Mouse (Mus musculus) ovary, postnatal 14 days (tissue): ENCODE data around the gene Tshr.
A peak's percentile ranks its signal among the peaks of the same experiment; 100 is the strongest.

Experiments used
- DNase-seq: peaks from one replicate; pipeline ENCODE4 v3.0.0; 2022; ENCODE audit warnings: low spot score

Gene Tshr

DNA sequence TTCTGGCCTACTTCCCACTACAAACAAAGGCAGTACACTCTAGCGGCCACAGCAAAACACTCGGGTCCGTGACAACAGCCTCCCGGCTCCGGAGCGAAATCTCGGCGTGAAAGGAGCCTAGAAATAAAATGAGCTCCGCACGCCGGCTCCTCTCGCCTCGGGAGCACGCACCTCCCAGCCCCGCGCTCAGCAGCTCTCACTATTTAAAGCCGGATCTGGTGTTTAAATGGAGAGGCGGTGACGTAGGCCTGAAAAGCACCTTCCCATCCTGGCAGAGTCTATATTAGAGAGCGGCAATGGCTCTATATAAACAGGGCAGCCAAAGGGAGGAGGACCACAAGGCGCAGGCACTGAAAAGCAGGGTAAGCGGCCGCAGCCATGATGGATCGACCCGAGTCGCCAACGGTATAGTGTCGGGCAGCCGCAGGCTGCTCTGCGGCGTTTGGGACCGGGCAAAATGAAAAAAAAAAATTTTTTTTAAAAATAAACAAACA is 203.9 kb downstream of the Tshr start:
- DNase-seq = peak; percentile 86

DNA sequence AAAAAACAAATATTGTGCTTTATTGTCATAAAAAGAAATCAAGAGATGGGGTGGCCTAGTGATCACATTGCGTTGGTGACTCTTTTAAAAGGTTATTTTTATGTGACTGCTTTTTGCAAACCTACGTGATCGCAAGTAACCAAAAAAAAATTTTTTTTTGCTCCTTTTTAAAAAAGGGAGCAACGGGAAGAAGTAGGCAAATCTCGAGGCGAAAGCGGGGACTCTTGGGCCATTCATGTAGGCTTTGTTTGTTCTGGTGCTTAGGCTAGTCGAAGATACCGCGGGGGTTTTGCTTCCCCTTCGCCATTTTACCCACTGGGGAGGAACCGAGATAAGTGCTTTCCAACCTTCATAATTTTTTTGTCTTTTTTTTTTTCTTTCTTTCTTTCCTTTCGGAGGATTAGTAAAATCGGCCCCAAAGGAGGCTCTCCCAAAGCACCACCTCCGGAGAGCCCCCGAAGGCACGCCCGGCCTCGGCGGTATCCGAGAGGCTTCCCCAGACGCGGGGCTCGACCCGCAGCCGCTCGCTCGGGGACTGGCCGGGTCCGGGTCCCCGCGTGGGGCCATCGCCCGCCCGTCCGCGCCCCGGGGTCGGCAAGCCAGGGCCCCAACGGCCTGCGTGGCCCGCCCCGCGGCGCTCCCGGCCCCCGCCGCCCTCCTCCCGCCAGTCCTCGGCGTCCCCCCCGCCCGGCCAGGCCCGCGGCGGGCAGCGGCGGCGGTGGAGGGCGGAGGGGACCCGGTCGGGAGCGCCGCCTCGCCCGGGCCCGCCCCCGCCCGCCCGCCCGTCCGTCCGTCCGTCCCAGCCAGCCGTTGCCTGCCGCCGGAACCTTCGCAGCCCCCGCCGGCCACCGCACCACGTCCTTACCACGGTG is 204.5 kb downstream of the Tshr start:
- peak; percentile 39 for DNase-seq

DNA sequence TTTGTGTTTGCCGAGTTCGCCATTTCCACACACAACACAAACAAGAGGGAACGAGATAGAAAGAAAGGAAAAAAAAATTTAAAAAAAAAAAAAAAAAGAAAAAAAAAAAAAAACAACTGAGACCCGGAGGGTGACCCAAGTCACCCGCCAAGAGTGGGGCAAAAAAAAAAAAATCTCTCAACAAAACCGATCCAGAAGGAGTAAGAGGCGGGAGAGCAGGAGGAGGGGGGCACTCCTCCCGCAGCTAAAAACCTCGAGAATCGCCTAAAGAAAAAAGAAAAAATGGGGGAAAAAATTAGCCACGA is 205.1 kb downstream of the Tshr start:
- DNase-seq = no peak

DNA sequence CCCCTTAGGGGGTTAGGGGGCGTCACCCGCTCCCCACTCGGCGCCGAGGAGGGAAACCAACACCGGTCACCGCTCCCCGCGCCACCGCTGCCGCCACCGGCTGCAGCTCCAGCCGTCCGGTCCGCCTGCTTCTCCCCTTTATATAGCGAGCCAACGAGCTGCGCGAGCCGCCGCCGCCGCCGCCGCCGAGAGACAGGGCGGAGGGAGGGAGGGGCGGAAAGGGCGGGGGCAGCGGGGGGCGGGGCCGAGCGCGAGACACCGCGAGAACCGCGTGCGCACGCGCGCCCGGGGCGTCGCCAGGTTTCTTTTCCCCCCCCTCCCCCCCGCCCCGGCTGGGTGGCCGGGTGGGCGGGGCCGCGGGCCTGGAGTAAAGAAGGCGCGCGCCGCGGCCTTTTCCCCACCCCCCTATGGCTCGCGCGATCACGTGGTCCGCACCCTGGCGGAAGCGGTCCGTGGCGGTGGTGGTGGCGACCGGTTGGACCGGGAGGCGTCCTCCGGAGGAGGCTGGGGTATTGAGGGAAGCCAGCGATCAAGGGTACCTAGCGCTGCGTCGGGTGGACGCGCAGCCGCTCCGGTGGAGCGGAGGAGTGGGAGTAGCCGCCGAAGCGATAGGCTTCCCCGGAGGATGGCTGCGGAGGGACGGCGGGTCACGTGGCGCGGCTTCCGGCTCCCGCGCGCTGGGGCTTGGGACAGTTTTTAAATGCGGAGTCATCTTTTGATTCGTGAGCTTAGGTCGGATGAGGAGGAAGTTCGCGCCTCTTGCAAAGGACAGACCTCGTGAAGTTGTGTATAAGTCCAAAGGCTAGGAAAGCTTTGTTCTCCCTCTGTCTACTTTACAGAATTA is 205.7 kb downstream of the Tshr start, which contains the start of gene Gtf2a1:
TSS of gene Gtf2a1 (minus strand) at position 641 of the 844 bp plus-strand sequence.
- peak; percentile 94 for DNase-seq

DNA sequence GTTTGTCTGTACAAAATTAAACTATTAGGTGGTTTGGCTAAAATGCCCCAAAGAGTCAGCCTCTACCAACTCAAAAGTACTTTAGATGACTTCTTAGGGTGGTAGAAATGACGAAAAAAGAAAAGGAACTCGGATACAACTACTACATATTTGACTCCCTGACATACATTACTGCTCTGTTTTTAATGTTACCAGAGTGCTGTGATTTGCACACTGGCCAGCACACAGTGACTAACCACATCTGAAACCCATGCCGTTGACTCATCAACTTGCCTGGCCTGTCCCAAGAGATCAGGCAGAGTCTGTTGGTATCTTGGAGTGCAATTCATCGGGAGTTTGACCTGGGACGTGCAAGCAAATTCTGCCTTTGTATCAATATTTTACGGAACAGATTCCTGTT is 206.4 kb downstream of the Tshr start:
- no peak for DNase-seq

DNA sequence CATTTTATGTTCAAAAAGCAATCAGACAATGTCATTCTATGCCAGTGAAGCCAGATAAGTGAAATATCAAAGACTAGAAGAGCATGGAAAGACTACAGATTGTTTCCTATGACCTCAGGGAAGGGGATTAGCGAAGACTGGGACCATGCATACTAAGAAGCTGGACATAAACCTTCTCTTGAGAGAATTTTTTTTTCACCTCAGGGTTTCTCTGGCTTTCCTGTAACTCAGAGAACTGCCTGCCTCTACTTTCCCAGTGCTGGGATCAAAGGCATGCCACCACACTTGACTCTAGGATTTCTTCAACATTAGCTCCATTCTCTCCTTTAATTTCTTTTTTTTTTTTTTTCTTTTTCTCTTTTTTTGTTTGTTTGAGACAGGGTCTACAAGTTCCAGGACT is 206.8 kb downstream of the Tshr start:
- DNase-seq = no peak

DNA sequence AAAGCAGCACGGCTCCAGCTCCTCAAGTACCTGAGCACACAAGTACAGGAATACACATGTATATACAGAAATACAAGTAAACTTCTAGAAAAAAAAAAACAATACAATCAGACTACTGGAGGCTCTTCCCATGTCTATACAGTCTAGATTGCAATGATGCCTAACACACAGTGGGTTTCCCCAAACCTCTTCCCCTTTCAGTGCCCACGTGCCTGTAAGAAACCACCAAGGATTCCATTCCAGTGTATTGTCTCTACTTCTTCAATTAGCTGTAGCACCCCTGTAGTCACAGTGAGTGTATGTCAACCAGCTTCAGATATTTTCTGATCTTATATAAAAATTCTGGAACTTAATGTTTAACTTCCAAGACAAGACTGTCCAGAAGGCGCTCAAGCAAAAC is 207.8 kb downstream of the Tshr start:
- no peak for DNase-seq
